Mouse (Mus musculus) heart, adult 2 months (tissue): Measurements from ENCODE around the gene Cyp3a11.

Experiments used
- CTCF ChIP-seq: fragments of 200-600 bp; IDR thresholded peaks from 2 replicates; pipeline ENCODE4 v1.8.1; 2022; ENCODE audit warnings: antibody characterized with exemption, mild to moderate bottlenecking, moderate library complexity
- EP300 ChIP-seq: fragments of 200-500 bp; IDR thresholded peaks from 2 replicates; pipeline ENCODE4 v1.6.1; 2011; ENCODE audit warnings: low read depth, low read length, control low read depth; ENCODE audit not compliant: insufficient read depth
- POLR2A ChIP-seq: fragments of 200-500 bp; IDR thresholded peaks from 2 replicates; pipeline ENCODE4 v1.6.1; 2011; ENCODE audit warnings: mild to moderate bottlenecking, low read depth, low read length, control low read depth; ENCODE audit not compliant: insufficient read depth

DNA sequence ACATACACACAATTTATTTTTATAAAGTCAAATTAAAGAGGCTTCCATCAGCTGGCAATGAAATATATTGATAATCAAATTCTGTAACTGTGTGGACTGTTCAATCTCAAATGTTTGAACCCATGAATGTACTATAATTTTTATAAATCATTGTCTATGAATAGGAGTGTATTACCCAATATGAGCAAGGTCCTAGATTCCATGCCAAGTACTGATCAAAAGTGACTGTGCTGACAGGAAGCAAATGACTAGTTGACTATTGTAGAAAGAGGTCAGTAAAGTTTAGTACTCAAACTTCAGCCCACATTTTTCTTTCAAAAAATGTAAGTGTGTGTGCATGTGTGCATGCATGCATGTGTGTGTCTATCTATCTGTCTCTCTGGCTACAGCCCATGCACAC, 33.1 kb upstream of the Cyp3a11 start:
- TF ChIP-seq CTCF = no peak
- TF ChIP-seq POLR2A = no peak
- TF ChIP-seq EP300 = no peak
